Mouse (Mus musculus) cerebellum, adult 2 months (tissue): ENCODE measurements at regions not wholly inside any gene's neighbourhood (a gene's known extent, or its start where the extent isn't known, plus 50 kb on each side); places are given as distances from the start of the nearest gene placed in this dataset.

ENCODE experiments used
- CTCF ChIP-seq: fragments of 200-500 bp; IDR thresholded peaks from 2 replicates; pipeline ENCODE4 v1.5.1; 2011; ENCODE audit warnings: low read depth, mild to moderate bottlenecking, control low read depth, low read length, moderate library complexity, borderline replicate concordance; ENCODE audit not compliant: insufficient read depth
- POLR2A ChIP-seq: fragments of 200-500 bp; IDR thresholded peaks from 2 replicates; pipeline ENCODE4 v1.6.1; 2011; ENCODE audit warnings: low read length, control low read depth, borderline replicate concordance; ENCODE audit not compliant: insufficient read depth

- TF ChIP-seq POLR2A (no peak), CTCF (no peak)
Measured at GRCm38 (mm10) chr16:55726538-55726937, 112.2 kb downstream of the Nfkbiz start.
